Mouse (Mus musculus) forebrain, embryonic 11.5 days (tissue): ENCODE data around the gene Inpp4b. TPM values are rescaled to one million over a fixed set of nuclear protein-coding genes. Genes with fewer than 3 reads are reported as not detected.

Source experiments
- ATAC-seq: fragments of 200-750 bp; cut with Nextera tagmentation; replicated peaks from 2 replicates; pipeline ENCODE4 v1.8.0; 2017; ENCODE audit warnings: moderate TSS enrichment; ENCODE audit not compliant: low FRiP score
- DNase-seq: peaks from one replicate; pipeline ENCODE4 v3.0.0-alpha.2; 2017; ENCODE audit warnings: low spot score
- H3K27ac ChIP-seq: fragments of 300-500 bp; sonication (generic); 2 replicates; pipeline ENCODE4 v1.5.1; 2014; ENCODE audit warnings: low read depth, low read length
- H3K27me3 ChIP-seq: fragments of 300-500 bp; sonication (generic); 2 replicates; pipeline ENCODE4 v1.6.1; 2014; ENCODE audit warnings: mild to moderate bottlenecking, low read length, mixed read lengths; ENCODE audit not compliant: control insufficient read depth, insufficient read depth
- H3K36me3 ChIP-seq: fragments of 300-500 bp; sonication (generic); 2 replicates; pipeline ENCODE4 v1.6.1; 2014; ENCODE audit warnings: mild to moderate bottlenecking, low read length, moderate library complexity, mixed read lengths; ENCODE audit not compliant: control insufficient read depth, insufficient read depth
- H3K4me1 ChIP-seq: fragments of 300-500 bp; sonication (generic); replicated peaks from 2 replicates; pipeline ENCODE4 v1.6.1; 2014; ENCODE audit warnings: low read length, mixed read lengths; ENCODE audit not compliant: control insufficient read depth, insufficient read depth
- H3K4me2 ChIP-seq: fragments of 300-500 bp; sonication (generic); 2 replicates; pipeline ENCODE4 v1.6.1; 2014; ENCODE audit warnings: low read depth, mild to moderate bottlenecking, low read length, moderate library complexity, mixed read lengths; ENCODE audit not compliant: severe bottlenecking
- H3K4me3 ChIP-seq: fragments of 300-500 bp; sonication (generic); 2 replicates; pipeline ENCODE4 v1.5.1; 2014; ENCODE audit warnings: low read depth, low read length
- H3K9ac ChIP-seq: fragments of 300-500 bp; sonication (generic); 2 replicates; pipeline ENCODE4 v1.6.1; 2014; ENCODE audit warnings: low read length
- H3K9me3 ChIP-seq: fragments of 300-500 bp; sonication (generic); 2 replicates; pipeline ENCODE4 v1.6.1; 2016; ENCODE audit warnings: low read length, mixed read lengths; ENCODE audit not compliant: control insufficient read depth
- WGBS: fragments of 180-500 bp; shearing (Covaris S2); extraction: QIAGEN DNeasy Blood & Tissue Kit; methylation state at CpG from one replicate; pipeline ENCODE4 v1.1.7; 2014; 5-methylcytosine and 5-hydroxymethylcytosine counted together
- polyA plus RNA-seq: library from polyadenylated mRNA; unstranded; fragments of >200 nt; fragmentation: Nextera tagmentation; extraction: Ambion mirVana; gene quantifications from 2 replicates; pipeline ENCODE4 v1.2.1, GENCODE M21; 2014

Inpp4b gene
- polyA plus RNA-seq, 1 experiment from 2014 or later, result 3.3 TPM

DNA sequence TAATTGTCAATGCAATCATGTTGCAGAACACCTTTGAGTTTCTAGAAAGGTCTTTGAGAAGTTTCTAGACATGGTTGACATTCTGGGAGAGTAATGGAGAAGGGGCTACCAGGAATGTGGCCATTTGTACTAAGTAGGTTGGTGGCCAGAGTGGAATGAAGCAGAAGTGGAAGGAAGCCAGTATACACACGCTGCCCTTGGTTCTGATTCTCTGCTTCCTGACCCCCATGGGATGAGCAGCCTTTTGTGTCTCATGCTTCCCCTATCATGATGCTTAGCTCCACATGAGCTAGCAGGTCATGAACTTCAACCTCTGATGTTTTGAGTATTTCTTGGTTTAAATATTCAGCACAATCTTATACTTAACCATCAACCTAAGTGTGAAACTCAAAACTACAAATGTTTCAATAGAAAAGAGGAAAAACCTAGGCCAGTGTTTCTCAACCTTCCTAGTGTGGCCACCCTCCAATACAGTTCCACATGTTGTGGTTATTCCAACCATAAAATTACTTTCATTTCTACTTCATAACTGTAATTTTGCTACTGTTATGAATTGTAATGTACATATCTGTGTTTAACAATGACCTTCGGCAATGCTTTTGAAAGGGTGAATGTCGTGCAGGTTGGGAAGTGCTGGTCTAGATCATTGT lies 233.0 kb downstream of the Inpp4b start:
- WGBS, result 89% methylated on average over 3 of the region's 3 CpGs
- H3K4me3 ChIP-seq, result no peak overlapping the region
- ATAC-seq, result no peak
- no peaks in the 10 kb centered on the region for H3K27me3 ChIP-seq
- no peak for DNase-seq
- no peaks in the 10 kb centered on the region for H3K36me3 ChIP-seq
- no peak overlapping the region for H3K27ac ChIP-seq
- H3K4me2 ChIP-seq, result no peak overlapping the region
- no peaks in the 10 kb centered on the region for H3K4me1 ChIP-seq
- H3K9me3 ChIP-seq, result no peaks in the 10 kb centered on the region
- H3K9ac ChIP-seq, result no peak overlapping the region

DNA sequence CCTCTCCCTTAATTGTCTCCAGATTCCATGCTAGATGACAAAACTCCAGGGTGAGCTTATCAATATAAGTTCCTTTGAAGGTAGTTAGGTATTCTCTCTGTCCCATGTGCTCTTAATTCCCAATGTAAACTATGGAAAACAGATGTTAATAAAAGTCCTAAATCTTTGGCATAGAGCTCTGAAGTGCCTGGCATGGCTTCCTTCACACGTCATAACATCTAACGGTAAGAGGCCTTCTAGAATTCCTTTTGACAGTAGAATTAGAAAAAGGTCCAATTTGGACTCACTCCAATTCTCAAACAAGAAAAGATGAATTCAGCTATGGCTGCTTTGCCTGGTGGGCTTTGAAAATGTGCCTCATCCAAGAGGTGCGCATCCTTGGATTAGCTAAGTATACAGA lies 236.6 kb downstream of the Inpp4b start:
- Histone ChIP-seq H3K4me2 (no peak overlapping the region), H3K4me3 (no peak overlapping the region), H3K27me3 (no peaks in the 10 kb centered on the region), H3K4me1 (no peaks in the 10 kb centered on the region), H3K9ac (no peak overlapping the region), H3K9me3 (no peaks in the 10 kb centered on the region), H3K27ac (no peak overlapping the region), H3K36me3 (no peaks in the 10 kb centered on the region)
- DNase-seq (no peak), ATAC-seq (no peak)
- WGBS, result 78% methylated on average over 3 of the region's 3 CpGs

DNA sequence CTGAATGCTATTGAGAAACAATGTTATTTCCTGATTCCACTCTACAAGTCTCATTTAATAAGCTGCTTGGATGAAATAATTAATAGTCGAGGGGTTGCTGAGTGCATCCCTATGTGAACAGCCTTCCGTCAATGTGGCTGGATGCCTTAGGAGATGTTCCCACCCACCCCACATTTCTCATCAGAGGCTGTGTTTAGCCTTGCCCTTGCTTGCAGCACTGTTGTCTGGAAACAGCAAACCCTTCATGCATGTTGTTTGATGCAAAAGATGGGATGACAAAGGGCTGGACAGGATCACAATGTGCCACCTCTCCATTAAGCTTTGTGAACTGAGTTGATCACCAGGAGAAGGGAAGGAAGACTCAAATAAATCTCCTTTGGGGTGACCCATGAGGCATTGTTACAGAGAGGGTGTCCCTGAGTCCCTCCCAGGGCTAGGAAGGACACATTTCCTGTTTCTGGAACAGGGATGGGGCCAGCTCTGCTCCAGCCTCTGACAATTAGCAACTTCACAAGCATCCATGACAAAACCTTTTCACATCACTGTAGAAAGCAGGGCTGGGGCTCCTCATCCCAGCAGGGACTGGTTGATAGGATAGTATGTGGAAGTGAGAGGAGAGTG lies 239.6 kb downstream of the Inpp4b start:
- H3K9ac ChIP-seq, result no peak overlapping the region
- H3K27ac ChIP-seq, result no peak overlapping the region
- ATAC-seq, result no peak
- H3K36me3 ChIP-seq, result no peaks in the 10 kb centered on the region
- H3K4me3 ChIP-seq, result no peak overlapping the region
- no peaks in the 10 kb centered on the region for H3K9me3 ChIP-seq
- no peaks in the 10 kb centered on the region for H3K4me1 ChIP-seq
- no peaks in the 10 kb centered on the region for H3K27me3 ChIP-seq
- no peak for DNase-seq
- no peak overlapping the region for H3K4me2 ChIP-seq
- 88% methylated on average over 2 of the region's 2 CpGs for WGBS

DNA sequence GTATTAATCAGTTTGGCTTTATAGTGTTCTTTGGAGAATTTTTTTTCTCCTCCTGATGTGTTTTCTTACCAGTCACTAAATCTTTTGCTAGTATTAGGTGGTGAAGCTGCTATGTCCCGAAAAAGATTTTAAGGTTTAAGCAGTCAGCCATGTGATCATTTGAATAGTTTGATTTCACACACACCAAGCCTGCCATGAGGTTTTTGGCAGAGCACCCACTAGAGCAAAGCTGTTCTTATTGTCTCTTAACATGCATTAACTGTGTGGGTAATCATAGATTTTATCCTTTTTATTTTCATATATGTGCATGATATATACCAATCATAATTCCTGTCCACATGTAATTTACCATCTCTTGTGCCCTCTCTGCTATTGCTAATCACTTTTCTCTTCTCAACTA lies 240.6 kb downstream of the Inpp4b start:
- no peak overlapping the region for H3K9ac ChIP-seq
- no peaks in the 10 kb centered on the region for H3K36me3 ChIP-seq
- no peak for DNase-seq
- no peak for ATAC-seq
- H3K27me3 ChIP-seq, result no peaks in the 10 kb centered on the region
- no peaks in the 10 kb centered on the region for H3K4me1 ChIP-seq
- no peaks in the 10 kb centered on the region for H3K9me3 ChIP-seq
- H3K4me2 ChIP-seq, result no peak overlapping the region
- H3K4me3 ChIP-seq, result no peak overlapping the region
- H3K27ac ChIP-seq, result no peak overlapping the region
- WGBS, result 78% methylated on average over 1 of the region's 1 CpGs

DNA sequence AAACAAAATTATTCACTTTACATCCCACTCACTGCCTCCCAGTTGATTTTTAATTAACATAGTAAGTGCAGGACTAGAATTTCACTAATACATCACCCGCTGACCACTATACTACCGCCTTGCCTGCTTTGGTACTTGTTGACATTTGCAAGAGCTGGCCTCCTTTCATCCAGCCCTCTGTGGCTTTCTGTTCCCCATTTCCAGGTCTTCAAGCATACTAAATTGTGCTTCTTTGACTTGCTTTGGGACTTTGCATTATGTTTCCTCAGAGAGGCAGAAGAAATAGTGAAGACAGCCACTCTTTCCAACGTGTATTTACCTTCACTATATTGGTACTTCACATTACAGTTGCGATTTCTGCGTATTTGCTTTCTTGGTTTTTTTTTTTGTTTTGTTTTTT lies 244.4 kb downstream of the Inpp4b start:
- no peaks in the 10 kb centered on the region for H3K27me3 ChIP-seq
- no peak overlapping the region for H3K4me3 ChIP-seq
- ATAC-seq (no peak), DNase-seq (no peak)
- H3K4me2 ChIP-seq, result no peak overlapping the region
- H3K4me1 ChIP-seq, result no peaks in the 10 kb centered on the region
- no peaks in the 10 kb centered on the region for H3K9me3 ChIP-seq
- H3K27ac ChIP-seq, result no peak overlapping the region
- 88% methylated on average over 5 of the region's 5 CpGs for WGBS
- no peak overlapping the region for H3K9ac ChIP-seq
- H3K36me3 ChIP-seq, result no peaks in the 10 kb centered on the region

DNA sequence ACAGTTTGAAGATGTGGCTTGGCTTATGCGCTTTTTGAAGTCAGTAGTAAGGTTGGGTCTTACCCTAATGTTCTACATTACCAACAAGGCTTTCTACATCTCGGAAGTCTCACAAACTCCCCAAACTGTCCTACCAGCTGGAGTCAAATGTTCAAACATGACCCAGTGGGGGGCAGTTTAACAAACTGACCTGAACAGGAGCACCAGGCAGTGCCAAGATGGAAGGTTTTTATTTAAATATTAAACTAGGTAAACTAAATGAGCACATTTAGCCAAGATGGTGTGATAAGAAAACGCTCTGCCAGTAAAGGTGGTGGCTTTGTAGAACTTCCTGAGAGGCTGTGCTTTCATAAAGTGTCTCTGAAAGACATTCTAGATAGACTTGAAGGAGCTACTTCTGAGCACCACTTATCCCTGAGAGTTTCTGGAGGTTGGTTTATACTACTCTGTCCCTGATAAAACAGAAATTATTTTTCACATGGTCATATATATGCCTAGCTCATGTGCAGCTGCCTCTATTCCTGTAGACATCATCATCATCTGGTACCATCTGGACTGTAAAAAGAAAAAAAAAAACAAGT lies 251.9 kb downstream of the Inpp4b start:
- no peak overlapping the region for H3K9ac ChIP-seq
- H3K36me3 ChIP-seq, result no peaks in the 10 kb centered on the region
- no peak for DNase-seq
- no peaks in the 10 kb centered on the region for H3K4me1 ChIP-seq
- H3K4me2 ChIP-seq, result no peak overlapping the region
- ATAC-seq, result no peak
- no peaks in the 10 kb centered on the region for H3K27me3 ChIP-seq
- no peak overlapping the region for H3K4me3 ChIP-seq
- no peaks in the 10 kb centered on the region for H3K9me3 ChIP-seq
- no peak overlapping the region for H3K27ac ChIP-seq
- WGBS, result 91% methylated on average over 3 of the region's 3 CpGs

DNA sequence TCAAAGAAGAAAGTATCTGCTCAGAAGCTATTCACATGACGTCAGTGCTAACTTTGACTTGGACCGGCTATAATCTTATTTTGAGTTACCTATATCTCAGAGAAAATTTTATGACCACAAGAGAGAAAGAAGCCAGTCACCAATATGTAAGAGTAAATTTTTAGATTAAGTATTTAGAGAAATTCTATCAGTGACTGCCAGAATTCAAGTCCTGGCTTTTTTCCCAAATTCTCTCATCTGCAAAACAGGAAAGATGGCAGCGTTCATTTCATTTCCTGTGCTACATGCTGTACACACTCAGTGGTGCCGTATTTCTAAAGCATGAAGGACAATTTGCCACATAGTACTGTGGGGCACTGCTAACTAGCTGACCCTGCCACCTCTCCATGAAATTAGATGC lies 256.9 kb downstream of the Inpp4b start:
- H3K9me3 ChIP-seq, result no peaks in the 10 kb centered on the region
- DNase-seq (no peak), ATAC-seq (no peak)
- H3K27me3 ChIP-seq, result no peaks in the 10 kb centered on the region
- no peak overlapping the region for H3K27ac ChIP-seq
- no peaks in the 10 kb centered on the region for H3K4me1 ChIP-seq
- H3K36me3 ChIP-seq, result no peaks in the 10 kb centered on the region
- H3K9ac ChIP-seq, result no peak overlapping the region
- no peak overlapping the region for H3K4me2 ChIP-seq
- H3K4me3 ChIP-seq, result no peak overlapping the region
- WGBS, result 89% methylated on average over 4 of the region's 4 CpGs

DNA sequence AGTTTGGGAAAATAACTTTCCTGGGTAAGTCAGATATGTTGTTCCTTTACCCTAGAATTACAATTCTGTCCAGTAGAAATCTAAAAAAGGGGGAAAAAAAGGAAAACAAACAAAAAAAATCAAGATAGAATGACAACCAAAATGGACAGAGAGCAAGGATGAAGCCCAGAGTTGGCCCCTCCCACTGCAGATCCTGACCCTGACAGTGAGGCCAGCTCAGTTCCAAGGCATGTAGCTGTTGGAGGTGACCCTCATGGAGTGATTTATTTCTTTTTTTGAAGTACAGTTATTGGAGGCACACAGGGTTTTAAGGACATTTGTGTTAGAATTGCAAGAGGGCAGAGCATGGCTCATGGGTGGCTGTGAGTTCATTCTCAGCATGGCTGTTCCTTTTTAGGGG lies 258.8 kb downstream of the Inpp4b start:
- Histone ChIP-seq H3K36me3 (no peaks in the 10 kb centered on the region), H3K4me3 (no peak overlapping the region), H3K9me3 (no peaks in the 10 kb centered on the region), H3K27me3 (no peaks in the 10 kb centered on the region), H3K4me2 (no peak overlapping the region), H3K27ac (no peak overlapping the region), H3K9ac (no peak overlapping the region), H3K4me1 (no peaks in the 10 kb centered on the region)
- ATAC-seq (no peak), DNase-seq (no peak)

DNA sequence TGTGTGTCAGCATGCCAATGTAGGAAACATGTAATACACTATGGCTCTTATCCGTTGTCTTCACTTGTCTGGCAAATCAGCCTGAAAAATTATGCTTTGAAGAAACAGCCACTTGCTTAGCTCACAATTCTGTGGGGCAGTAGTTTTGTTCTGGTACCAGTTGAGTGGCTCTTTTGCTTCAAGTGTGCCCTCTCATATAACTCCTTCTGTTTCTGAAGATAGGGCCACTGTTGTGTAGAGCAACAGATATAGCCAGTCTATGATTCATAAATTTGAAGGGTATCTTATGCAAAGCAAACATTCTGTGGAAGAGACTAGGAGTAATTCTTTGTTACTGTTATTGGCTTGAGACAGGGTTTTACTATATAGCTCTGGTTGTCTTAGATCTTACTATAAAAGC lies 265.7 kb downstream of the Inpp4b start:
- H3K9me3 ChIP-seq, result no peaks in the 10 kb centered on the region
- no peaks in the 10 kb centered on the region for H3K27me3 ChIP-seq
- DNase-seq, result no peak
- no peaks in the 10 kb centered on the region for H3K36me3 ChIP-seq
- no peak for ATAC-seq
- no peak overlapping the region for H3K27ac ChIP-seq
- no peak overlapping the region for H3K9ac ChIP-seq
- no peaks in the 10 kb centered on the region for H3K4me1 ChIP-seq
- 95% methylated on average over 1 of the region's 1 CpGs for WGBS
- H3K4me3 ChIP-seq, result no peak overlapping the region
- no peak overlapping the region for H3K4me2 ChIP-seq
